Mouse (Mus musculus): ENCODE results near the gene Adam8.

Adam8 gene

DNA sequence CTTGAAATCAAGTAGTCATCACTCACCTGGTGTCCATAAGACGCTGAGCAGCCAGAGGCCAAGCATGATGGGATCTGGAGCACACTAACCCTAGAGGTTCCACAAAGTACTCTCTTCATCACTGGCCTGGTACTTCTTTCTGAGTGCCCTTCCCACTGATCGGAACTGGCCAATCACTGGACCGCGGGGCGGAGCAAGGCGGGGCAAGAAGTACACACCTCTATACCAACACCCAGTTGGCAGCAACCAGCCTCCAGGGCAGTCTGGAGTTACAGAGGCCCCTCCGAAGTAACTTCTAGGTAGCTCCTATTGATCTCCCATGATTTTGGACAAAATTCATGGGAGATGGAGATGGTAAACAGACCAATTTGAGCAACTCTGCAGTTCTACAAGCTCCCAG is at the start of gene Adam8:
Adam8 (minus strand) TSS at position 157 of the 400 bp plus-strand sequence.
- DNase-seq: peak; percentile 63 to 66

DNA sequence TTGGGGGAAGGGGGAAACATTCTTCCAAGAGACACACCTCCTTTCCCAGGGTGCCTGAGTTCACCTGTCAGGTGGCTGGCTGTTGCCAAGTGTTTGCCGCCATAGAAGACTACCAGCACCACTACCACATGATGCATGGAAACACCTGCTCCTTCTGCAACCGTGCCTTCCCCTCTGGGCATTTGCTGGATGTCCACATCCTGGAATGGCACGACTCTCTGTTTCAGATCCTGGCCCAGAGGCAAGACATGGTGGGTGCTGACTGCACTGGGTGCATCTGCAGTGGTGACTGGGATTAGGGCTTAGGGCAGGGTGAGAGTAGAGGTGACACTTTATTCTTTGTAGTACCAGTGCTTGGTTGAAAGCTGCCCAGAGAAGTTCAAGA is 44.8 kb upstream of the Adam8 start:
- DNase-seq: no peak

DNA sequence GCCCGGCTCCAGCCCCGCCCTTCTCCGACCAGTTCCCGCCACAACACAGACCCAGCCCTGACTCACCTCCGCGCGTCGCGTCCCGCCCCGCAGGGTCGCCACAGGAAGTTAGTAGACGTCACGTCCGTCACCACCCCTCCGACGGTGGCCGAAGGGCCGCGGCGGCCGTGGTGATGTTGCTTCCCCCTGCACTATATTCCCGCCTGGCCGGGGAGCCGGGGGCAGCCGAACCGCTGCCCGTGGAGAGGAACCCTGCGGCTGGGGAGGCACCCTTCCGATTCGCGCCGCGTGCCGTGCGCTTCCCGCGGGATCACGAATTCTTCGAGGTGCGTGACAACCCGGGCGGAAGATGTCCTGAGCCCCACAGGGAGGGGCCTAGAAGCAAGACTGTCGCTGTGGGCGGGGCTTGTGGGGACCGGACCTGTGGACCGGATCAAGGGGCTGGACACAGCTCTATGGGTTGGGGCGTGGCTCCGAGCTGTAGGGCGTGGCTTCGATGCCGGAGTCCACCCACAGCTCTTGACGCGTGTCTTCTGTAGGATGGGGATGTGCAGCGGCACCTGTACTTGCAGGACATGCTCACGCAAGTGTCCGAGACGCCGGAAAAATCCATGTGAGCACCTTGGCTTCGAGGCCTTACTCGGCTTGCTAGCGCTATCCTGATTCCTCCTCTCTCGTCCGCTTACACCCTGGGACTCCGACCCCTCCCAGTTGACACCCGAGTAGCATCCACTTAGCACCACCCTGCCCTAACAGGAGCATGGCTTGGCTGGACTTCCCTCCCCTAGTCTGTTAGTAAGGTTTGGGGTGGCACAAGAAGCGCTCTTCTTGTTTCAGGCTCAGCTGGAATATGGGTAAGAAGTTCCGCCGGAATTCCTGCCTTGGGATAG is 44.2 kb upstream of the Adam8 start, which contains the start of the genes Zfp511 and Tubgcp2:
Zfp511 (plus strand) TSS at position 111 of the 890 bp plus-strand sequence.
Tubgcp2 (minus strand) TSS at position 389 of the 890 bp plus-strand sequence.
- peak; percentile 96 to 97 for DNase-seq

DNA sequence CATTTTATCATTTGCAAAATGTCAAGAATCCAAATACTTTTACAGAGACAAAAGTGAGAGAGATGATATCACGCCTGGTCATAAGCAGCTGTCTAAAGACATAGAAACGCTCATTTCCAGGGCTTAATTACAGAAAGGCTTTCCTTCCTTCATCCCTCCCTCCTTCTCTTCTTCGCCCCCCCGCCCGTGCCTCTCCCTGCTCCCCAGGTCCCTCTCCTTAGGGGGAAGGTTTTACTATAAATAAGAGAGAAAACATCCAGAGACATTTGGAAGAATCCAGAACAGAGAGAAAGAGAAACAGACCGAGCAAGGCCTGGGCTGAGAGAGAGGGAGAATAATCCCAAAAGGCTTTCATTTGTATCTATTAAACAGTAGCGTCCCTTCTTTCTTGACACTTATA is 43.1 kb upstream of the Adam8 start:
- DNase-seq: no peak

DNA sequence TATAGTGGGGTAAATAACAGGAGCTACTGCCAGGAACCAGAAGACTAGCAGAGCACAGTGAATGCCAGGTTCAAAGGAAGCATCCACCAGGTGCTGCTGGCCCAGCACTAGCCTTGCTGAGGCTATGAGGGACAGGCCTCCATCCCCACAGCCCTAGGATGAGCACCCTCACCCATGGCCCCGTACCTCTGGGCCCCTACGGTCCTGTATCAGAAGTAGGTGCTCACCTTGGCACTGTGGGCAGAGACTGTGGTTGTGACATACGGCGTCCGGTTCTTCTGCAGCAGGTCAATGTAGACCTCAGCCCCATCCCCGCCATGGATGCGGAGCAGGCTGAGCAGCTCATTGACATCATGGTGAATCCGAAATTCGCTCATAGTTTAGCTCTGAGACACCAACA is 41.0 kb upstream of the Adam8 start:
- DNase-seq: no peak

DNA sequence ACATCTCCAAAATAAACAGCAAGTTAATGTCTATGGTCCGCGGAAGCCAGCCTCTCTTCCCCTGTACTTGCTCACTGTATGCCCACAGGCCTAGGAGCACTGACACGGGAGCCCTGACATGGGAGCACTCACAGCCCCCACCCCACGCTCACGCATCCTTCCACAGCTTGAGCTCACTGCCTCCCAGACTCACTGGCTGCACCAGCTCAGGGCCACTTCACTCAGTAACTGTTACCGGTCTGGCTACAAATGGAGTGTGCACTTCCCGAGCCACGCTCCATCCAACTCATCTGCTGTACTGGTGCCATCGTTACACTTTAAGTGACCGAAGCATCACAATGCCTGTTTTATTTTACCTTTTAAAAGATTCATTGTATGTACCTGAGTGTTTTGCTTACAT is 40.0 kb upstream of the Adam8 start:
- DNase-seq: no peak

DNA sequence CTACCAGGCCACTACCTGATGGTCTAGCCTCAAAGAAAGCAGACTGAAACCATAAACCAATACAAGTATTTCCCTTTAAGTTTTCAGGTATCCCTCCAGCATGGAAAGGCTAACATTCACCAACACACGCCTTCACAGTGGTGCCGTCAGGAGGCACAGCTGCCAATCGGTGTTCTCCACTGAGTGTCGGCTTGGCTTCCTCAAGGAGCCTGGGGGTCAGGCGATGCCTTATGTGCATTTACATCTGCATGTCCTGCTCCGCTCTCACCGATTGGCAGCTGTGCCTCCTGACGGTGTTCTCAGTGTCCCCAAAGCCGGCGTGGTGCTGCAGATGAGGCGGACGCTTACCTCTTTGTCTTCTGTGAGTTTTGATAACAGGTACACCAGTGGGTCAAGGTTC is 39.4 kb upstream of the Adam8 start:
- DNase-seq: no peak

DNA sequence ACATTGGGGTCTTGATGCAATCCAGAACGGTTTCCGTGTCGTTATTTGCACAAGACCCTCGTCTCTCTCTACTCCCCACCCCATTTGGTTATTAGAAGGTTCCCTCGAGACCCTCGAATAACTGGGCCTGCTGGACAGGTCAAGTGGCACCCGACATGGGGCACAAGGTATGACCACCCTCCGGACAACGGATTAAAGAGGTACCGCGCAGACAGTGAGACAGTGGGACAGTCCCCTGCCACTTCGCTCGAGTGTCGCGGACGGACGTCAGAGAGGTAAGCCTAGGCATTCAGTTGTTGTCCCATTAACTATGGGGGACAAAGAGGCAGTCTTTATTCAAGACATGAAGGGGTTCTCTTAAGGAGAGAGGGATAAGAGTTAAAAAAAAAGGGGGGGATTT is 19.0 kb upstream of the Adam8 start:
- peak in 1 of 2 experiments; percentile 8 for DNase-seq

DNA sequence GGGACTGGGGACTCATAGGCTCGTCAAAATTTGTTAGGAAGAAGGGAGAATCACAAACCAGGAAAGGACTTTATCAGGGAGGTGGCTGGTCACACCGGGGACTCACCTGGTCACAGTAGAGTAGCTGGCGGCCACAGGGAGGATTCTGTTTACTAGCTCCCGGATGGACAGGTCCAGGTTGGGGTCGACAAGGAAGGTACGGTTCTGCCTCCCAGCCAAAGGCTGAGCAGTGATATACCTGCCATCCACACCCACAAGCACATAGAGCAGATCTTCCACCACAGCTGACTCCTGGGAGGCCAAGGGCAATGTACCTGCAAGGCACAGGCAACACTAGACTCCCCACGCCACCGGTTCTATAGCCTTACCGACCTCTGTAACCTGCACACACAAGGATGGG is 15.4 kb upstream of the Adam8 start:
- DNase-seq: peak in 1 of 2 experiments; percentile 6

DNA sequence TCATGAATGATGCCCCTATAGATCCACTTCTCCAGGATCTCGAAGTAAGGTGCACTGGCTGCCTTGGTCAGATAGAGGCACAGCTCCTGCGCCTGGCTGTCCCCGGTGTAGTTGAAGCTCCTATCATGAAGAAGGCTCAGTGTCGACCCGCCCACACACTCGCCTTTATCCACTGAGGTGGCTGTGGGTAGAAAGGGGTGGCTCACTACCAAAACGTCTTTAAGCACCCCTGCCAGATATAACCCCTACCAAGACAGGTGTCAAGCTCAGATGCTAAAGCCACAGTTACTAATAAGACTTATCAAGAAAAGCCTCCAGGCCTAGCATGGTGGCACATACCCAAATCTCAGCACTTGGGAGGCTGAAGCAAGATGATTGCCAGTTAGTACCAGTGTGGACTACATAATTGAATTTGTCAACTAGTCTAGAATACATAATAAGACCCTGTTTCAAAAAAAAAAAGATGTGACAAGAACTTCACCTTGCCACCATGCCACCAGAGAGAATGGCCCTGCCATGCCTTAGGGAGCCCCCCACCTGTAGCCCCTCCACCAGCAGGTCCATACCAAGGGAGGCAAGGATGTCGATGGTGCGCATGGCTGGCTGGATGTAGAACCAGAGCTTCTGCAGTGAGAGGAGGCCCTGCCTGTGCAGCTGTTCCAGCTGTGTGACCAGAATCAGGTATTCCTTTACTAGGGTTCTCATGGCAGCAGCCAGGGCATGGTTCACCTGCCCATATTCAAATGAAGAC is 14.7 kb upstream of the Adam8 start:
- peak in 1 of 2 experiments; percentile 11 for DNase-seq

DNA sequence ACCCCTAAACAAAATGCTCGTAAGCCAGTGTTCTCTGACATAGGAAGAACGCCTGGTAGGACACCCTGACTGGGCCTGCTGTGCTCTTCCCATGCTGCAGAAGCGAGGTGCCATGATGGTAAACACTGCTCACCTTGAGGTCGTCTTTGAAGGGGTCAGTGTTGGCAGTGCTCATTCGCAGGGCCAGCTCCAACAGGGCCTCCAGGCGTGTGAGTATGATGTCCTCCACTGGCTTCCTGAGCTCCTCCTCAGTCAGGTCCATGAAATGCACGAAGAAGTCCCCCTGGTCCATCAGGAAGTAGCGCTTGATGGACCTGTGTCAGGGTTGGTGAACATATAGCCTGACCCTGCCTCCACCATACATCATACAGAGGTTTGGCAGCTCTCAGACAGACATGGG is 12.3 kb upstream of the Adam8 start:
- DNase-seq: peak in 1 of 2 experiments; percentile 8

DNA sequence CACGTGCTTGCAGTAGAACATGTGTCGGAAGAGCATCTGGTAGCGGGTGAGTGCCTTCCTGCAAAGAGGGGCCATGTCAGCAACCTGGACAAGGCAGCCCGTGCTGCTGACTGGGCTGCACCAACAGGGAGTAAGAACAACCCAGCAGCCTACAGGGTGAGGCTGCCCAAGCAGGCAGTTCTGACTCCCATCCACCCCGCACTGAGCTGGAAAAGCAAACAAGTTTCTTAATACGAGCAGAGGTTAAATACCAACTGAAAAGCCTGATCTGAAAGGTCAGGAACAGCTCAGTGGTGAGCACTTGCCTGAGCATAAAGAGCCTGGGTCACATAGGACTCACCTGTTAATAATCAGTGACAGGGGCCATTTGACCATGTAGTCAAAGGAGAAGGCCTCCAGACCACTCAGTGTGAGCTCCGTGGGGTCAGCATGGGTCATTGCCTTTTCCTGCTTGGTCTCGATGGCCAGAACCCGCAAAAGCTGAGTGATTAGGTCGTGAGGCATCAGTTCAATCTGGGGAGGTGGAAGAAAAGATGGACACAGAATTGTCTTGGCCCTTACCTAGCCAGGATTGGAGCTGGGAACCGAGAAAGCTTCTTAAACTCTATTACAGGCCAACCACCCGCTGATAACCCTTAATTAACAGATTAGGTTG is 8.9 kb upstream of the Adam8 start:
- DNase-seq: no peak

DNA sequence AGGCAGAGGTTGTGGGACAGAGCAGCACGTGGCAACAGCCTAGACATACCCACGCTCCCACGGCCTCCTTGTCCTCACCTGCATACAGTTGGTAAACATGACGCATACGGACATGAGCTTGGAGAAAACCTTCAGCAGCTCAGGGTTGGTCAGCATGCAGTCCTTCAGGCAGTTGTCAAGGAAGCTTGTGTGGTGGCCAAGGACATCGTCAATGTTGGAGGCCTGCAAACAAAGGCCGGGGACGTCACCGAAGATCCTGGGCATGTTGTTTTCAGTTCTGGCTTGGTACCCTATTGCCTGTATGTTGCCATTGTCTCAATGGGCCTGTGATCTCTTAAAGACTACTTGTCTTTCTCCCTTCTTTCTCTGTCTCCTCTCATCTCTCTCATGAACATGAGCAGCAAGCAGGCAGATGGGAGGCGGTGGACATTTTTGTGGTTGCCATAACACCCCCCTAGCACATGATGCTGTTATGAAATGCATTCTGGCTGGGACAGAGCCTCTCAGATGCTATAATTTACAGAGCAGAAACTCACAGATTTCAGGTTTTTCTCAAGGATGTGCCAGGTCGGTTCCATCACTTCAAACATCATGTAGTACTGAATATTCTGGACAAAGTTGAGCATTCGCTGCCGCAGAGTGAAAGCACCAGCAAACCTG is 6.5 kb upstream of the Adam8 start:
- DNase-seq: peak in 1 of 2 experiments; percentile 9

DNA sequence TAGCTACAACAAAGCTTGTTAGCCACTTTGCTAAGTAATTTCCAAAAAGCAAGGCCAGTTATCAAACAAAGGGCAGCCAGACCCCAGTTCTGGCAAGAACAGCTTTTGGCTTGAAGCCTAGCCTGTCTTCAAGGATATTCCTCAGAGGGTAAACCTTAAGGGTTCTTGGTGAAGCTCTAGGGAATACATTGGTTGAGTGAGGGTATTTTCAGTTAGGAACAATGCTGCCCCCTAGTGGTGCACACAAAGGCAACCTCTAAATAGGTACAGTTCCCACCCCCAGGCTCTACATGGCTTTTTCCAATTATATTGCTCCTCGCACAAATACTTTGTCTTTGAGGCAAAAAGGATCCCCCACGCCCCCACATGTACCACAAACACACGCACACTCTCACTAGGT is 2.3 kb upstream of the Adam8 start:
- peak; percentile 17 to 68 for DNase-seq

DNA sequence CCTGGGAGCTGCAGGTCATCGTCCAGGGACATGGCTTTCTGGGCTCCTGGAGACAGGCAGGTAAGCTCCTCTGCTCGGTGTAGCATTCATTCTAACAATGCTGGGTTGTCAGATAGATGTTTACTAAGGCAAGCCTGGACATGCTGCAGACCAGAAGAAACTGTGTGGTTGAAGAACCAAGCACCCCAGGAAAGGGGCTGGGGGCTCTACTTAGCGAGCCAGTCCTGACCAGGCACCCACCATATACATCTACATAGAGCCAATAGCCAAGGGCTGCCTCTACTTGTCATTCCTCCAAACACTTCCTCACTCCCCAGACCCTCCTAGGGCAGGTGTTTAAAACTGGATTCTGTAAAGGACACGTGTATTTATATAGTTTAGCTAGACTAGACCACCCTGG is 1.8 kb upstream of the Adam8 start:
- peak in 1 of 2 experiments; percentile 7 for DNase-seq

DNA sequence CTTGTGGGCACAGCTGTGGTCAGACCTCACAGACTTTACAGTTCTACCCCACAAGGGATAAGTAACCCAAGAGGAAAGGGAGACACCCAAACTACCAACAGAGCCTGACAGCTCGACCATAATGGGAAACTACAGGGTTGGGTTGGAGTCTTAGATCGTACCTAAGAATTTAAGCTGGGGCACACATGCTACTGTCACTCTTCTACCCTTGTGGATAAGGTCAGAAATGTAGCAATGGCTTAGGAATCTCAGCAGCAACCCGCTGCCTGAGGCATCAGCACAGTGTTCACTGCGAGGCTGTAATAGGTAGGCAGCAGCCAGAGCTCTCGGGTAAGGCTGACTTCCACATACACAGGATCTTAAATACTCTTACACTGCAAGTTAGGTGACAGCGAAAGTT is 1.2 kb upstream of the Adam8 start:
- DNase-seq: peak in 1 of 2 experiments; percentile 6

DNA sequence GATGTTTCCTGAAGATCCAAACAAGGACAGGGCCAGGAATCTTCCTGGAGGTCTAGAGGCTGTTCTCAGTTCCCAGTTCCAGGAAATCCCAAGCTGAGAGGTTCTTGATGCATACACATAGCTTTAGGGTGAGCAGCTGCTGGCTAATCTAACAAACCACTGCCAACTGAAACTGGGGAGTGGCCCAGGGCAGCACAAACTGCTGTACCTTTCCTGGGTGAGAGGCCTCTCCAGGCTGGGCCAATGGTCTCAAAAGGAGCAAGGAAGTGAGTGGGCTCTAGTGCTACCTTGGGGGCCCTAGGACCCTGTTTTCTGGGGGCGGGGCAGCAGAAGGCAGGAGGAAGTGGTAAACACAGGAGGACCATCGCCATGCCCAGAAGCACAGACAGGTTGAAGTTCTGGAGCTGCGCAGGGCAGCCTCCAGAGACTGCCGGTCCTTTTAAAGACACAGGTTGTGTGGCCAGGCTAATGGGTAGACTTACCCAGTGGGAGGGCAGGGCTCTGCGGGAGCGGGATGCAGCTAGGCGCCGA is 1.4 kb downstream of the Adam8 start:
- no peak for DNase-seq

DNA sequence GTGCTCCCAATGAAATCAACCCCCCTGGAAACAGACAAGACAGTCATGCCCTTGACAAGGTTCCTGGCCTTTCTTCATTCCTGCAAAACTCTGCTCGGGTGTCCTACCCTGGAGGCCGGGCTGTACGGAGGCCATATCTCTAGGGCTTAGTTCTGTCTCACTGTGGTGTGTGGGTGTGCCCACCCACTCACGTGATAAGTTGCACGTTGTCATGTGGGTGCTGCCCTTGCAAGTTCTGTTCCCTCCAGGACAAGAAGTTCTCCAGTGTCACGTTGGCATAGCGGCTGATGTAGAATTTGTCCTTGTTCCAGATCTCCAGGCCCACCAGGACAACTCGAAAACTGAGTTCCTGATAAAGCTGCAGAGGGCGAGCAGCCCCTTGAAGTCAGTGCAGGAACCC is 4.1 kb downstream of the Adam8 start:
- no peak for DNase-seq

DNA sequence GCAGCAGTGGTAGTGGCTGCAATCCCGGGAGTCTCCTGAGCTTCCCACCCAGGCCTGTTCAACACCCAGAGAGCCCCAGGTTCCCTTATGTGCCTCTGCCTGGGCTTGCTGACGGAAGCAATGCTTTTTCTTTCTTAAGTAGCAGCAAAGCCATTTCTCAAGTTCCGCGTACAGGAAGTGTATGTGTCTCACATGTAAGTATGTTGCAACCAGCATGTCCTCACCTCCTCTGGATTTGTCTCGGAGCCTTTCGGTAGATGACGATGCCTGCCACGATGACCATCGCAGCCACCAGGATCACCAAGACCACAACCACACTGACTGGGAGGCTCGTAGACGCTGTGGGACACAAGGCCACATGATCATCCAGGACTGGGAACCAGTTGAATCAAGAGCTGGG is 7.9 kb downstream of the Adam8 start:
- peak in 1 of 2 experiments; percentile 32 for DNase-seq

DNA sequence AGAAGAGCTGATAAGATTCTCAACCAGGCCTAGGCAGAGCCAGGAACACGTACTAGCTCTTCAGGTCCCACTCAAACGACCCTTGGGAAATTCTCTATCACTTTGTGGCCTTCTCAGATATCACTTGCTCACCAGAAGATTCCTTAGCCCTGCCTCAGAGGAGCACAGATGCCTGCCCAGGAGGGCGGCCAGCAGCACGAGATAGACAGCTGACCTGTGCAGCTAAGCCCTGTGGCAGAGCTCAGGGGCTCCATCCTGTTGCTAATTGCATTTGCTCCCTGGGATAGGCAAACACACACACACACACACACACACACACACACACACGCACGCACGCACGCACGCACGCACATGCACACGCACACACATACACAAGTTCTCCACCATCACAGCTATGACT is 10.3 kb downstream of the Adam8 start:
- DNase-seq: no peak

DNA sequence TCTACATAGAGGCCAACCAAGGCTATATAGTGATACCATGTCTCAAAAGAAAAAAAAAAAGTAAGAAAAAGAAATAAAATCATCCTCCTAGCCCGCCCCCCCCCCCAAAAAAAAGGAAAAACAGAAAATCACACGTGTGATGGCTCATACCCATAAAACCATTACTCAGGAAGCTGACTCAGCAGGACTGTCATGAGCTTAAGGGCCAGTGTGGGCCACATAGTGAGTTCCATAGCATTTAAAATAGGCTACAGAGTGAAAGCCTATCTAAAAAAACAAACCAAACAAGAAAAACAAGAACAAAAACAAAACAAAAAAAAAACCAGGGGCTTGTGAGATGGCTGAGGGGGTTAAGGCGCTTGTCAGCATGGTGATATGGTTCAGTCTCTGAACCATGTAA is 11.6 kb downstream of the Adam8 start:
- DNase-seq: no peak

DNA sequence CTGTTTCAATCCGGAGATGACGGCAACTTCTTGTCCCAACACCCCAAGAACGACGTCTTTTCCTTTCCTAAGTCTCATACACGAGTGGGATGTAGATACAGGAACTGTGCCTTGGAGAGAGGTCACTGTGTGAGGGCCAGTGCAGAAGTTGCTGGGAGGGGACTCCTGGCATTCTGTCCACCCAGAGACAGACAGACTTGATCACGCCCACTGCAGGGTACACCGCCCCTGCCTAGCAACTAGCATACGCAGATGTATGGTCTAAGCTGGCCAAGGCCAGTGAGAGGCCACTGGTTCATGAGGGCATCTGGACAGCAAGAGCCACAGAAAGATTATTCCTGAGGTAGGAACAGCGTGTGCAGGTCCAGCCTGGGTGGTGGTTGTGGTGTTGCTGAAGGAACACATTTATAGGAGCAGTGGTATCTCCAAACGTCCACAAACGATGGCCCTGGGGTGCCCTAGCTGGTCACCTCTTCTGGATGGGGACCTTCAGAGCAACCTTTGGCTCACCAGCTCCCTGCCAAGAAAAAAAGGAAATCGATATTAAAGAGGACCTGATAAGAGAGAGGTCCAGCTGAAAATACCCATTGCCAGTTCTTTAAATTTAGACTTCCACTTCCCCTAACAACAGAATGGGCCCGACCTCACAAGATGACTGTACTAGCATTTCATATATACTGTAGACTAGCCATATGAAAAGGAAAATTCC is 13.2 kb downstream of the Adam8 start:
- no peak for DNase-seq

Measured in lung, postnatal 4 days (tissue).